Mouse (Mus musculus): ENCODE data around the gene Chst8.

Chst8 gene

DNA sequence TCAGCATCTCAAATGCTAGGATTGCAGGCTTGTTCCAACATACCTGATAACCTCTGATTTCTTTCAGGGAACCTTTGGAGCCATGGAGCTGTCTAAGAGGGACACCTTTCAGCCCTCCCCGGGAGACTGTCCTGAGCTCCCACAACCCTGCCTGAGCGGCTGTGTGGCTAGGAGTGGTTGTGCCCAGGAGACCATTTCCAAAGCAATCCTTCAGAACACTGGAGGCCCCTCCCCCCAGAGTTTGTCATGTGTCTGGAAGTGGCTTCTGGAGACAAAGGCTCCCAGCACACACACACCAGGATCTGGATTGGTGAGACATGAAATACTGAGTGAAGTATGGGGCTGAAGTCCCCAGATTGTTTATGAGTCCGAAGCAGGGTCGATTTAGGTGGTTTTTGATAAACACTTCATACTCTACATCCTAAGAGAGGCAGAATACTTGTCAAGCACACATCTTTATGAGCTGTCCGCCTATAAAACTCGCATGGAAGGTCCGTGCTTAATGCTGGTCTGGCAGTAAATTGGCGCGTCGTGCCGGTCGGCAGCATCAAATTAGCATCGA, 12.5 kb downstream of the Chst8 start:
- no peak for DNase-seq (ENCODE audit: low read depth, low spot score)

DNA sequence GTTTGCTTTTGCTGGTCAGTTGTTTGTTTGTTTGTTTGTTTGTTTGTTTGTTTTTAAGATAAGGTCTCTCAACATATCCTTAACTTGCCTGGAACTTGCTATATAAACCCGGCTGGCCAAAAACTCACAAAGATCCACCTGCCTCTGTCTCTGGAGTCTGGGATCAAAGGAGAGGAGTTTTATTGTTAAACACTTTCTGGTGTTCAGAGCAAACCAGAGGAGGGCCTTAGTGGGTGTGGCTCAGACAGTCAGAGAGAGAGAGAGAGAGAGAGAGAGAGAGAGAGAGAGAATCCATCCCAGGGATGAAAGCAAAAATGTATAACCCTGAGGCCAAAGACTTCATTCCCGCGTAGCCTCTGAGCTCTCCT, 13.1 kb downstream of the Chst8 start:
- no peak for DNase-seq (ENCODE audit: low read depth, low spot score)

DNA sequence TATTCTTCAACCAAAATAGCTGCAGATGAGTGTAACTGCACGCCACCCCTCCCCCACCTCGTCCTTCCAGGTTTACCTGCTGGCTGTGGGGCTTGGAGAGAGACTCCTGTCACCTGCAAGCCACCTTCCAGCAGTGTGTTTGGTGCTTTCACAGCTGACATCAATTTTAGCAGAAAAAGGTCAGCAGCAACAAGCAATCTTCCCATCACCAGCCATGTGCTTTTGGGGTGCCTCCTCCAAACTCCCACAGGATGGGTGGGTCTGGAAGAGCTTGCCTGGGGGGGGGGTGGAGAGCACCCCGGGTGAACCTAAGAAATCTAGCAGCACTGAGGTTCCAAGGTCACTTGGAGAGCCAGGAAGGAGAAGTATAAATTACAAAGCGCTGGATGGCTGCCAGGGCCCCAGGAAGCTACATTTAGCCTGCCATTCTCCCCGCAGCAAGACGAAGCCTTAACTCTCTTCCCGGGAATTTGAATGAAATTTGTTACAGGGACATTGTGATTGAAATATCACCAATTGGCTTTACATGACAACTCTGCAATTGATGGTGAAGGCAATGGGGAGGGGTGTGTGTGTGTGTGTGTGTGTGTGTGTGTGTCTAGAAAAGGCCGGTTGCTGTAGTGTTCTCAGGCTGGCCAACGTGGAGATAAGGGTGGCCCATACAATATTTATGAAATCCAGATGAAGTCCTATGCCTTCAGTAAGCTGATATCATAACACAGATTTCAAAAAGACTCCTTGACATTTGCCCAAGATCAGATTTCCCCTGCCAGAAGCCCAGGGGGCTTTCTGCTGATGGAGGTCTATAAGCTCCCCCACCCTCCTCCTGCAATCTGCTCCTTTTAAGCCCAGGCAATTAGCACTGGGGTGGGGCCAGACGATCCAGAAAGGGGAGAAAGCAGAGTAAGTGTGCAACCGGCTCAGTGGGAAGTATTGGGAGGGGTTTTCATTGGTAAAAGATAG, 13.8 kb downstream of the Chst8 start:
- DNase-seq (ENCODE audit: low read depth, low spot score), result no peak

DNA sequence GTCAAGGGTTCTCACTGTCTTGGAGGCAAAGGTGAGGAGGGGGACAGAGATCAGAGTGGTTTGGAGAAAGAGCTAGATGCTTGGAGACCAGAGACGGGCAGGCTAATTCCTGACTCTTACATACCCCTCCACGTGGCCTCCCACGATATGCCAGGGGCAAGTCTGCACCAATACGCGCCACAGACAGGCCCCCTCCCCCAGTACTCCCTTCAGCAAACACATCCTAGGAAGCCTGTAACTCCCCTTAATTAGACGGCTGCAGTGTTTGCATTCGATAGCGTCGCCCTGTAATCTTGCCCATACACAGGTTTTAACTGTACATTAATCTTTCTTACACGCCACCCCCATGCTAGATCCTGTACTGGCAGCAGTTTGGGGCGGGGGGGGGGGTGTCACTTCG, 14.5 kb downstream of the Chst8 start:
- no peak for DNase-seq (ENCODE audit: low read depth, low spot score)

DNA sequence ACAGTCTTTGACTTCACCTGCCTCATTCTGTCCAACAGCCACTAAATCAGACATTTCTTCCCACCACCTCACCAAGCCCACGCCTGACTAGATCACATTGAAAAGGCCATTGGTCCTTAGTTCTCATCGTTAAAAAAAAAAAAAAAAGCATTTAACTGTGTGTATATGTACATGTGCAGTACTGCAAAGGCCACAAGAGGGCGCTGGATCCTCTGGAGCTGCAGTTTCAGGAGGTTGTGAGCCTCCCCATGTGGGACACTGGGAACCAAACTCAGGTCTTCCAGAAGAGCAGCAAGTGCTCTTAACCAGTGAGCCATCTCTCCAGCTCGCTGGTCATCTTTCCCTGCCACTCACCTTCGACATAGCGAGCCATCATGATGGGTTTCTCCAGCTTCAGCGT, 22.1 kb downstream of the Chst8 start:
- DNase-seq (ENCODE audit: low read depth, low spot score), result no peak

DNA sequence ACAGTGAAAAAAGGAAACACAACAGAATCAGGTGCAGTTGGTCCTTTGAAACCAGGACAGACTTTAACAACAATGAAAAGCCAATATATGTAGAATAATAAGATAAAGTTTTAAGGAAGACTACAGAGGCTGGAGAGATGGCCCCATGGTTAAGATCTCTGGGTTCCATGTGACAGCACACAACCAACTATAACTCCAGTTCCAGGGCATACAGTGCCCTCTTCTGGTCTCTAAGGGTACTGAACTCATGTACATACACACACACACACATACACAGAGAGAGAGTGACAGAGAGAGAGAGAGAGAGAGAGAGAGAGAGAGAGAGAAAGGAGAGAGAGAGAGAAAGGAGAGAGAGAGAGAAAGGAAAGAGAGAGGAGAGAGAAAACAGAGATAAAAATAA, 25.3 kb downstream of the Chst8 start:
- DNase-seq (ENCODE audit: low read depth, low spot score), result no peak

DNA sequence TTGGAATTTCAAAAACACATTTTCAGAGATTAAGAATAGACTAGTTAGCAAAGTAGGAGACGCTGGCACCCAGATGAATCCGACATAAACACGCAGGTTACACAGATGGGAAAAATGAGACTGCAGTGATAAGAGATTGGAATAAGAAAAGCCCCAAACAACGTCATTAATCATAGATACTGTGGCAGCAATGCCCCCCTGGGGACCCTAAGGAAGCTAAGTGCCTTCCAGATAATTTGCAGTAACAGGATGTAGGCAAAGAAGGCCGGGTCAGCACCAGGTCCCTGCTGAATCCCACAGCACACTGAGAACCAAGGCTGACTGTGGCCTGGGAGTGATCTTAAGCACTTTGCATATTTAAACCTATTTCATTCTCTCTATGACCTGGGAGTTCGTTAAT, 27.5 kb downstream of the Chst8 start:
- DNase-seq (ENCODE audit: low read depth, low spot score), result no peak

DNA sequence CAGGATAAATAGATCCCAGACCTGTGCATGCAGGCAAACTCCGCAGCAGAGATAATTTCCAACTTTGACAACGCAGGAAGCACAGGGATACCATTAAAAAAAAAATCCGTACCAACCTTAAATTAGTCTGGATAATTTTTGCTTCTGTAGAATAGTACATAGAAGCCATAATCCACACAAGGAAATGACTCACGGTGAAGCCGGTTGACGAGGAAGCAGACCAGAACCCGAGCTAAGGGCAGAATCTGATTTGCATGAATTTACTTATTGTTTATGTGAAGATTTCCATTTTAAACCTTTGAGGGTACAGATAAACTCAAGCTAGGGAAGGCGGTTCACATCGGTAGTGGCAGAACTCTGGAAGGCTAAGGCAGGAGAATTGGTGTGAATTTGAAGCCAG, 28.0 kb downstream of the Chst8 start:
- no peak for DNase-seq (ENCODE audit: low read depth, low spot score)

DNA sequence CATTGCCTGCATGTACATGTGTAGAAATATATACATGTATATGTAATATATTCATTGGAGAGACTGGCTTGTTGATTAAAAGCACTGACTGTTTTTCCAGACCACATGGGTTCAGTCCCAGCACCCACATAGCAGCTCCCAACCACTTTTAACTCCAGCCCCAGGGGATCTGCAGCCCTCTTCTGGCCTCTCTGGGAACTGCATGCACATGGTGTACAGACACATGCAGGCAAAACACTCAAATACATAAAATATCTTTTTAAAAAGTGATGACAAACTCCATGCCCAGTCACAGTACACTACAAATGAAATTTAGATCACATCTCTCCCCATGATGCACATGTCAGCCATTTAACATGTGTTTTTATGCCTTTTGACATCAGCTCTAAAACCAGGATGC, 30.5 kb downstream of the Chst8 start:
- no peak for DNase-seq (ENCODE audit: low read depth, low spot score)

DNA sequence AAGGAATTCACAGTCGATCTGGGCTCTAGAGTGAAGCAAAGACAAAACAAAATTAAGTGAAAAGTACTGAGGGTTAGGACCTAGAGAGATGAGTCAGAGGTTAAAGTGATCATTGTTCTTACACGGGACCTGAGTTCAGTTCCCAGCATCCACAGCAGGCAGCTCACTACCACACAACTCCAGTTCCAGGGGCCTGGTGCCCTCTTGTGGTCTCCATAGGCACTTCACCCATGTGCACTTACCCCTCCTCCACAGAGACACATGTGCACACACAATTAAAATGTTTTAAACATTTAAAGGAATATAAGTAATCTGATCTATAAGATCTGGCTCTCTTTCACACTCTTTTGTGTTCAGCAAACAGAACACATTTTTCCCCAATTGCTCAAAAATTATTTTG, 31.3 kb downstream of the Chst8 start:
- DNase-seq (ENCODE audit: low read depth, low spot score), result no peak

DNA sequence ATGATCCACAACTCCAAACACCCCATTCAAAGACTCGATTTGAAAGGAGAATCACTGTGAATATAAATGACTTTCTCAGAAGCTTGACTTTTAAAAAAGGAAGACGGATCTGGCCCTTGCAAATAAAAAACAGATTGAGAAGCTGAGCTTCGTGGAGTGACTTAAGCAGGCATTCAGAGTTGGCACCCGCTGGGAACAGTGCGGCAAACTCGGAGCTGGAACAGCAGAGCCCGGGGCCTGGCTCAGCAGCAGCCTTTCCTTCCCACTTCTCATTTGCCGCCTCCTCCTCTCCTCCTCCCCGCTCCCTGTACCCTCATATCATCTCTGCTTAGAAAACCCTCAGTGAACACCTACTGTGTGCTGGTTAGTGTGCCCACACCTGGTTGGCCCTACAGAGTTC, 34.1 kb downstream of the Chst8 start:
- no peak for DNase-seq (ENCODE audit: low read depth, low spot score)

DNA sequence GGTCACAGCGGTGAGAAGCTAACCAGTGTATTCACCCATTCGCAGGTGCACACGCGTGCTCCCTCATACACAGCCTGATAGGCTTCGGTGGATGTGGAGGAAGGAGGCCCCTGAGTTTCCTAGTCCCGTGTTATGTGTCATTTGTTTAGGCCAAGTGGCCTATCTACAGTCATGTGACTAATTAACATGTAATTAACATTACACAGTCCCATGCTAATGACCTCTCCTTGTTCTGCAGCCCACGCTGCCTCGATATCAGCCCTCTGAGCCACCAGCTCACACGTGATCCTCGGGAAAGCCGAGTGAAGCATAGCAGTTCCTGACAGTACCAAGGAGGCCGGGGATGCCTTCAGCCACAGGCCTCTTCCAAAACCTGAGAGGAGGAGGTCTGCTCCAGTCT, 36.9 kb downstream of the Chst8 start:
- DNase-seq (ENCODE audit: low read depth, low spot score), result no peak

DNA sequence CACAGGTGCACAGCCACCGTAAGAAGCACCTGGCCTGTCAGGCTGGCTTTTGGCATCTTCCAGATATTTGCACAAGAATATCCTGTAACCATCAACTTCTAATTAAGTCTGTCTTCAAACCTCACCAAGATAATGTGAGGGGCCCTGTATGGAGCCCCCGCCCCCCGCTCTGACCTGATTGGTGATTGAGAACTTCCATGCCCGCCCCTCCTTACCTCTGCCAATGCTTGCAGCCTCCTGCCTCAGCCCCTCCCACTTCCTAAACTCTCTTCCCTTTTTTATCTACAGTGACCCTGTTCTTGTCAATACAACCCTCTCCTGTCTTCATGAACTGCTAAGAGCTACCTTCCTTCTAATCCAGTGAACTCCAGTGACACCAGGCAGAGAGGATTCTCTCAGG, 37.6 kb downstream of the Chst8 start:
- no peak for DNase-seq (ENCODE audit: low read depth, low spot score)

DNA sequence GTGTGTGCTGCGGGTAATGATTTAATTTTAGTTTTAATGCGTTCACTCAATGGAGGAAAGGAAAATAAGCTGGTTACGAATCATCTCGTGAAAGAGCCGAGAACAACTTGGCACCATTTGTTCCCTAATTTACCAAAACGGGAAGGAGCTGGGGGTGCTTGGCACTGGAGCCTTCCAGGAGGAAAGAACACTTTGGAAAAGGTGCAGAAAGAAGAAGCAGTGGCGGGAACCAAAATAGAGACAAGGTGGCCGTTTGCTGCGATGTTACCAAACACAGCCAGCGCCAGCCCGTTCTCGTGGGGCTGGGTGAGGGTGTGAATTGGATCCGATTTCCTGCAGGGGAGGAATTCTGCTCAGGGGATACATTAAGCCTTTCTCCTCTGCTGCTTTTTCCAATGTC, 38.5 kb downstream of the Chst8 start:
- no peak for DNase-seq (ENCODE audit: low read depth, low spot score)

DNA sequence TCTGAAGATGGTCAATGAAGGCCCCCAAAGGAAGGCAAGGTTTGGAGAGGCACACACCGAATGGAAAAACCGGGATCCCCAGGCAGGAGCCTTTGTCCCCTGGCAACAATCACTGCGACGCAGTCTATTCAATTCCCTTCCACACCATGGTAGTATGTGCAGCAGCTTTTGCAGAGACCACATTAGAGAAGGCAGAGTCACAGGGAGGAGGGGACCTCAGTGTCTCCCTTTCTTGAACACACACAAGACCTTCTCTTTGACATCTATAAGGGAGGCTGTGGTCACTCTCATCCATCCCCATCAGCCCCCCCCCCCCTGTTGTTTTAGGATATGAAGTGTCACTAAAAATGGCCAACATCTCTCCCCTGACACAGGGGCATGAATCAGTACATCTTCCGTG, 39.2 kb downstream of the Chst8 start:
- DNase-seq (ENCODE audit: low read depth, low spot score), result no peak

DNA sequence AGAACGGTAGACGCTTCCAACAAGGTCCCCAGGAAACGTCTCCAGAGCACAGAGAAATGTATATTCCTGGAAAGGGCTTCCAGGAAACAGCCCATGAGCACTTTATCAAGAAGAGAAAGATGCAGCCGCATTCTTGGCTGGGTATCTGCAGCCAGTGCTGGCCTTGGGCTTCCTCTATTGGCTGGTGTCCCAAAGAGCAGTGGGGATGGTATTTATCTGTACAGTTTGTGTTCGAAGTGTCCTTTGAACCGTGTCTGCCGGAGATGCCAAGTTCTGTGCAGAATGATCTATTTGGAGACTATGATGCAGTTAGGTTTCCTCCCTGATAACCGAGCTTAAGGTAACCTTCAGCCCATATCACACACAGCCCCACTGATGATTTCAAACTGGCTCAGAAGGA, 43.0 kb downstream of the Chst8 start:
- no peak for DNase-seq (ENCODE audit: low read depth, low spot score)

DNA sequence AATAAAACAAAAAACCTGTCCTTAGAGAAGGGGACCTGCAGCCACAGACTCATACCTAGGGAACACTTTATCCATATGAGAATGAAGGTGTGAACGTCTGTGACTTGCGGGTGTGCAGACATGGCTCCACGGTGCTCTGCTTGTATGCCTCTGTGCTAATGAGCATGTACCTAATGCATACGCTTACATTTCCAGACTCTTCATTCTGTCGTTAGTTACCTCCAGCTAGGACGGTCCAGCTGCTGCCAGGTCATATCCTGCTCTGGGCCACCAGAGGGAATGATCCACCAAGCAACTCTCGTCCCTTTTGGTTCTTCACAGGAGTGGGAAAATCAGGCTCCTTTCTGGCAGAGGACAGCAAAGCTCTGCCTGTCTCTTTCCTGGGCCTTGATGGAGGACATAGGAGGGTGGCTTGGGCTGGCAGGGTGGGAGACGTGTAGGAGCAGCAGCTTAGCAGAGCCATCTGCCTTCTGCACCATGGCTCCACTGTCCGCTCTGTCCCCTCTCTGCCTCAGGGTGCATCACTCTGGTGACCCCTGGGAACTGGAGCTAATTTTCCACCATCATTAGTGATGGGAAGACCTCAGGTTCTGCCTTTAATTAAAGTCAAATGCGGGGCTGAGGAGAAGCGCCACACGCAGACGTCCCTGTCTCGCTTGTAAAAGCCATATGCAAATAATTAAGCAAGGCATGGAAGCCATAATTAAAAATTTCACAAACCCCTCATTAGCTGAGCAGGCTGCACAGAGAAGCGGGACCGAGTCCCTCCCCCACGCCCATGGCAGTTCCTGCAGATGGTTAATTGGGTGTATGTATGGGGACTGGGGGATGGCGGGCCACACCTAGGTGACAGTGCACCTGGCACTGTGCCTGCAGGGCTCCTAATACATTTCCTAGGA, 48.0 kb downstream of the Chst8 start:
- DNase-seq (ENCODE audit: low read depth, low spot score), result no peak

DNA sequence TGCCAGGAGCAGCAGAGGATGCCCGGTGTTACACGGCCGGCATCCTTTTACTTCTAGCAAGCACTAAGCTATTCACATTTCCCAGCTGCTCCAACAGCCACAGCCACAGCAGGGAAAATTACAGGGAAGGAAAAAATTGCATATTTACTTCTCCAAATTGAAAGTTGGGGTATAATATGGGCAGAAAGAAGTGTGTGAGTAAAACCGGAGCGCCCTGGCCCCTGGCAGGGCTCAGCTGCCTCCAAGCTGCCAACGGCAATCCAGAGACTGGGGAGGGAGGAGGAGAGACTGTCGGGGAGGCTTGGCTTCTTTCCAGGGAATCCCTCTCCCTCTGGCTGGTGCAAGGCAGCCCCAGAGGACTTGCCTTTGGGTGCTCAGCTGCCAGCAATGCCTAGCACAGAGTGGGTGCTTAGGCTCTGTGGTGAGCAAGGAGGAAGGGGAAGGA, 53.1 kb downstream of the Chst8 start:
- DNase-seq (ENCODE audit: low read depth, low spot score), result no peak

DNA sequence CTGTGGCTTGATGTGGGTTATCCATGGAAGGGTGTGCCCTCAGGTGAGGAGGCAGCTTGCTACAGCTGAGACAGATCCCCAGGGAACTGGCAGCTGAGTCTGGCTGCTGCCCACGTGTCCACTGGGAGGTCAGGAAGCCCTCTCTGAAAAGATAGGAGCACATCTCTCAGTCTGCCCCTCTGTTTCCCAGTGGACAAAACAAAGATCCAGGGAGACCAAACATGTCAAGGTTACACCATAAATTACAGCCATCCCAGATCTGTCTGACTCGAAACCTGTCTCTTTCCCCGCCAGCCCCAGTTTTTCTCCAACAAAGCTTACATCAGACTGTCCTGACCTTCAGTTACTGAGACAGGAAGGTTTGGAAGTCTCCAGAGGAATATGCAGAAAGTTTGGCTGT, 53.8 kb downstream of the Chst8 start:
- no peak for DNase-seq (ENCODE audit: low read depth, low spot score)

DNA sequence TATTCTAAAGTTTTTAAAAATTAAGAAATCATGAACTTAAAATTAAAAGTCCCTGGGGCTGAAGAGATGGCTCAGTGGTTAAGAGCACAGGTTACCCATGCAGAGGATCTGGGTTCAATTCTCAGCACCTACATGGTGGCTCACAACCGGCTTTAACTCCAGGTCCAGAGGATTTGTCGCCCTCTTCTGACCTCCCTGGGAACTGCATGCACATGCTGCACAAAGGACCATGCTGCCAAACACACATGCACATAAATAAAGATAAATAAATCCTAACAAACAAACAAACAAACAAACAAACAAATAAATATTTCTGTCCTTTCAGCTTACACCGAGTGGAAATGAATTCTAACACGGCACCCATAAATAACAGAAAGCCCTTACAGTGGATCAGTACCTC, 55.0 kb downstream of the Chst8 start:
- no peak for DNase-seq (ENCODE audit: low read depth, low spot score)

DNA sequence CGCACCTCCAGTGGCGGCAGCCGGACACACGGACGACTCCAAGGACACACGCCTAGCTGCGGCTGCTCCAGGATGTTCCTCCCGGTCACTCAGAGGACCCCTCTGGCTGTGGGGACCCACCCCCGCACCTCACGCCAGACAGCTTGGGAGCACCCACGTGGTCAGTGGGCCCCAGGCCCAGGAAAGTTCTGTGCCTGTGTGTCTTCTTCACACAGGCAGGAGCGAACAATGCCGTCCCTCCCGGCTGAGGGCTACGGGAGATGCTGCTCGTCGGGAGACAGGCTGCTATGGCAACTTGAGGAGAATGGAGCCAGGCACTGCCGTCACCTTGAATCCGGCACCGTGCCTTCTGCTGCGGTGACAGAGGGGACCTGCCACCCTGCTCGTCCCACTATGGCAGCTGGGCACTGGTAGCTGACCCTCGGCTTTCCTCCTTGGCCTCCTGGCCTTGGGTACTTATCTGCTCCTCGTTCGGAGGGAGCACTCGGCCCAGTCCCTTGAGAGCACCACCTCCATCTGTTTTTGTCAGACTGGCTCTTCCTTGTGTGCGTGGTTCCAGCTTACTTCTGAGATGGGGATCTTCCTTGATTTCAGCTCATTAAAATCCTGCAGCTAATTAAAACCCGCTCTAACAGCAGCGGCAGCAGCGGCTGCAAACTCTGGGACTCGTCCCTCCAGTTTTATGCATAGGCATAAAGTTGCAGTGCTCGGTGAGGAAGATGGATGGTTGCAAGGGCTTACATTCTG, 59.2 kb downstream of the Chst8 start:
- no peak for DNase-seq (ENCODE audit: low read depth, low spot score)

Measured in retina, adult 2 months (tissue).